Mouse (Mus musculus): ENCODE results near the gene Car6.

GRCm38 (mm10) chr4:150229747-150230390 is 28.7 kb upstream of the Car6 start:
- no peak for TF ChIP-seq GATA1 (IDR thresholded peaks at IDR 0.05; ENCODE audit: borderline replicate concordance, low read length)
- no peak for TF ChIP-seq FLI1 (IDR thresholded peaks at IDR 0.05; ENCODE audit: low read length)

All from megakaryocyte, embryonic 14.5 days (primary cell).